Mouse (Mus musculus): ENCODE results near the gene Zg16.
"Not testable (repeated sequence)": the region's sequence is repeated elsewhere in the genome, so short reads cannot be mapped to it uniquely, and the experiment has no call there.

Gene Zg16

GRCm38 (mm10) chr7:127104560-127105332 lies 17.6 kb upstream of the Zg16 start:
- DNase-seq (ENCODE audit: low read depth, low spot score) = peak; percentile 86

GRCm38 (mm10) chr7:127103960-127104359 lies 16.8 kb upstream of the Zg16 start:
- DNase-seq (ENCODE audit: low read depth, low spot score) = no peak

DNA sequence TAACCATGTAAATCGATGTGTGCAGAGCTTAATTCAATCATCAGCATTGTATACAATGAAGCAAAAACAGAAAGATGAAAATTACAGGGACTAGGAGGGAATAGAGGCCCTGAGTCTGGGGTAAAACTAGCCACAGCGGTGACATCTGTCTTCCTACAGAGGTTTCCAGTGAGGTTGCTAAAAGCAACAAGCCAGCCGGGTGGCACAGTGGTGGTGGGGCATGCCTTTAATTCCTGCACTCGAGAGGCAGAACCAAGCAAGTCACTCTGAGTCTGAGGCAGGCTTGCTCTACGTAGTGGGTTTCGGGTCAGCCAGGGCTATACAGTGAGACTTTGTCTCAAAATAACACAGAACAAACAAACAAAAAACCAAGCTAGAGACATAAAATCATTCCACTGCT lies 15.0 kb upstream of the Zg16 start:
- no peak for DNase-seq (ENCODE audit: low read depth, low spot score)

DNA sequence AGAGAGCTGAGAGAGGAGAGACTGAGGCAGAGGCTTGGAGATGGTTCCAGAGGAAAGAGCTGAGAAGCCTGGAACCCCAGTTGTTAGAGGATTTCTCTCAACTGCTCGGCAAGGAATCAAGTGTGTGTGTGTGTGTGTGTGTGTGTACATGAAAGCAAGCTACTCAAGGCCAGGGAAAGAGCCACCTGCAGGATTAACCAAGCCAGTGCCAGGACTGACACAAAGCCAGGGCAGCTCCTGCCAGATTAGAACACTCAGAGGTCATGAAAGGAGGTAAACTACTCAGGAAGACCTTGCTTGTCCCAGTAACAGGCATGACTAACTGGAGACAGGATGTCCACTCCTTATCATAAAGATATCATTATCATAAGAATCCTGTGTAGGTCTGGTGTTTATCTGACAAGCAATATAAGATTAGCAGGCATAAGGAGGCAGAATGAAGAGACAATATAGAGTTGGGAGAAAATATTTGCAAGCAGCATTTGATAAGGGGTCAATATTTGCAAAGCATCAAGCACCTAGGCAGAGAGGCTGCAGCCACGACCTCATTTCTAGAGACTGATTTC lies 14.4 kb upstream of the Zg16 start:
- DNase-seq (ENCODE audit: low read depth, low spot score) = no peak

GRCm38 (mm10) chr7:127099528-127099927 lies 12.4 kb upstream of the Zg16 start:
- DNase-seq (ENCODE audit: low read depth, low spot score) = no peak

DNA sequence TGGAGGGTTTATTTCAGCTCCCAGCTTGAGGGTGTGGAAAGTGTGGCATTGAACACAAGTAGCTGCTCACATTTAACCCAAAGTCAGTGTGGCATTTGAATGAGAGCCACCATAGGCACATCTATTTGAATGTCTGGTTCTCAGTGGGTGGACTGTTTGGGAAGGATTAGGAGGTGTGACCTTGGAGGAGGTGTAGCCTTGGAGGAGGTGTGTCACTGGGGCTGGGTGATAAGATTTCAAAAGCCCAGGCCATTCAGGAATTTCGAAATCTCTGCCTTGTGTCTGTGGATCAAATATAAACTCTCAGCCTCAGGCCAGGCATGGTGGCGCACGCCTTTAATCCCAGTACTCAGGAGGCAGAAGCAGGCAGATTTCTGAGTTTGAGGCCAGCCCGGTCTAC lies 11.8 kb upstream of the Zg16 start:
- no peak for DNase-seq (ENCODE audit: low read depth, low spot score)

GRCm38 (mm10) chr7:127098521-127098920 lies 11.4 kb upstream of the Zg16 start:
- DNase-seq (ENCODE audit: low read depth, low spot score) = no peak

DNA sequence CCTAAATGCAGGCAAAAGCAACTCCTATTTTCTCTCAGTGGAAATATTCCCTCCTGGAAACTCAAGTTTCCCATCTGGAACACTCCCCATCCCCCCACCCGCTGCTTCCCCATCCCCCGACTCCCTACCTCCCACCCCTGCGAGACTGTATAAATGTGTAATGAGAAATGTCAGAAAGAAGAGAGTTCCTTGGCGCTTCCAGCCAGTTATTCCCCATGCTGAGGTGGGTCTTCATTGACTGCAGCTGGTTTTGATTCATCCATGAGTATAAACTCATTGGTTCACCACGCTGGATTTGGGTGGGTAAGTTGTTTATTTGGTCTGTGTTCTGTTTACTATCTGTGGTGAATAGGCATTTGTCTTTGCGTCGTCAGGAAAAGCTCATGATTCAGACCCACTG lies 9.3 kb upstream of the Zg16 start:
- DNase-seq (ENCODE audit: low read depth, low spot score) = no peak

DNA sequence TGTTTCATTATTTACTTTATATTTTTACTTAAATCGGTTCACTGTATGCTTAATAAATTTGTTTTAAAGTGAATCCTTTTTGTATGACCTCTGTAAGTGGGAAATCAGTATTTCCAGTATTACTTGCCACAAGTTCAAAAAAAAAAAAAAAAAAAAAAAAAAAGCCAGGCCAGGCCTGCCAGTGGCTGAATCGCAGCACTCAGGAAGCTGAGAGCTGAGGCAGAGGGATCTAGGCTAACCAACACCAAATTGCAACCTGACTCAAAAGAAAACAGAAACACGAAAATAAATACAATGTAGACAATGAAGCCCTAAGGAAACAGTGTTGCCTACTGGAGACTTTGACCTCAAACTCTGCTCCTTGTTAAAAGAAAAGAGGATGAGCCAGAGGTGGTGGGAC lies 6.8 kb upstream of the Zg16 start:
- no peak for DNase-seq (ENCODE audit: low read depth, low spot score)

- DNase-seq (ENCODE audit: low read depth, low spot score) = peak; percentile 78
Measured at GRCm38 (mm10) chr7:127091114-127091896, 4.2 kb upstream of the Zg16 start, which contains the start of gene AI467606. Gene AI467606, plus strand, starts transcription at chr7:127091359.

GRCm38 (mm10) chr7:127090154-127091113 lies 3.3 kb upstream of the Zg16 start:
- DNase-seq (ENCODE audit: low read depth, low spot score) = no peak

- DNase-seq (ENCODE audit: low read depth, low spot score) = no peak
Measured at GRCm38 (mm10) chr7:127088901-127089845, 2.0 kb upstream of the Zg16 start.

DNA sequence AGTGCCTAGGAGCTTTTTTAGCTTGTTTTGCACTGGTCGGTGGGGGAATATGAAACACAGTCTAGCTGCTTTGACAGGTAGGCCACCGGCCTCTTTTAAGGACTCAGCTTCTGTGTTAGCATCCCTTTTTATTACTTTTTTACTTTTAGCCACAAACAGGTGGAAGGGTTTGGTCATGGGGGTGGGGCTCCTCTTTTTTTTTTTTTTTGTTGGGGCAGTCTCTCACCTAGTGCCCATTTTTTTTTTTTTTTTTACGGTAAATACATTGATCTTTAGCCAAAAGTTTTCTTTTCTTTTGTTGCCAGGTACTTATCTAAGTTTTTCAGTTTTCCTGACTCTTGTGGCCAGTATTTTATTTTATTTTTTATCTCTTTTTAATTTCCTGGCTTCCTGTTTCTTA lies 955 bp upstream of the Zg16 start:
- no peak for DNase-seq (ENCODE audit: low read depth, low spot score)

GRCm38 (mm10) chr7:127085751-127086150 lies 1.4 kb downstream of the Zg16 start:
- DNase-seq (ENCODE audit: low read depth, low spot score) = not testable (repeated sequence)

GRCm38 (mm10) chr7:127084794-127085193 lies 2.3 kb downstream of the Zg16 start:
- no peak for DNase-seq (ENCODE audit: low read depth, low spot score)

DNA sequence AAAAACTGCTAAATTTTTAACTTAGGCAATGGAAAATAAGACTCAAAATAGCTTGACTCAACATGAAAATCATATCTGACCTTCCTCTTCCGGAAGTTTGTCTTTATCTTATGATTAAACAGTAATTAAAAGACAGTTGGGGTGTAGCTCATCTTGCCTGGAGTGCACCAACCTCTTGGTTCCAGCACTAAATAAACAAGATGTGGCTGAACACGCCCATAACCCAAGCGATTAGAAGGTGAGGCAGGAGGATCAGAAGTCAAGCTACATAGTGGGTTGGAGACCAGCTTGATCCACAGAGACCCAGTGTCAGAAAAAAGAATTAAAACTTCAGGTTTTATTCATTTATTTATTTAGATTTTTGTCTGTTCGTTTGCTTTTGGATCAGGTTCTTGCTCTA lies 3.4 kb downstream of the Zg16 start:
- DNase-seq (ENCODE audit: low read depth, low spot score) = no peak

DNA sequence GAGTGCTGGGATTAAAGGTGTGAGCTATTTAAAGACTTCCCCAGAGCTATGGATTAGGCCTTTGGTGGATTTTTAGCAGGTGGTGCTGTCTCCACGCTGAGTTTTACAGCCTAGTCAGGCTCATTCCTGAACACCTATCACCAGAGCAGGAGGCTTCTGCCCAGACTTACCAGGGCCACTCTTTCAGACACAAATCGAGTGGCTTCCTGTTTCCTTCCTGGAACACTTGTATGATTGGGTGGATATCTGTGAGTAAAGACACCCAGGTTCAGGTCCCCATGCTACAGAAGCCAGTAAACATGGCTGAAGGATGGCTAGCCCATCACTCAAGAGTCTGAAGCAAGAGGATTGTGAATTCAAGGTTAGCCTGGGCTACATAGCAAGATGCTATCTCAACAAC lies 4.1 kb downstream of the Zg16 start:
- no peak for DNase-seq (ENCODE audit: low read depth, low spot score)

GRCm38 (mm10) chr7:127082271-127082670 lies 4.9 kb downstream of the Zg16 start:
- no peak for DNase-seq (ENCODE audit: low read depth, low spot score)

- DNase-seq (ENCODE audit: low read depth, low spot score) = no peak
Measured at GRCm38 (mm10) chr7:127080045-127080444, 7.1 kb downstream of the Zg16 start.

DNA sequence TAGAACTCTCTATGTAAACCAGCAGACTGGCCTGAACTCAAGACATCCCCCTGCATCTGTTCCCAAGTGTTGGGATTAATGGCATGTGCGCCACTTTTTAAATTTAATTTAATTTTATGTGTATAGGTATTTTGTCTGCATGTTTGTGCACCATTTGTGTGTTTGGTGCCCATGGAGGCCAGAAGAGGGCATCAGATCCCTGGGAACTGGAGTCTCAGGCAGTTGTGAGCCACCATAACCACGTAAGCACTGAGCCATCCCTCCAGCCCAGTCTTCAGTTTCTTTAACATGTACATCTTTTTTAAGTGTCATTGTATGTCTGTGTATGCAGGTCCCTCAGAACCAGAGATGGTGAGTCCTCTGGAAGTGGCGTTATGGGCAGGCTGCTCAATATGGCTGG lies 9.4 kb downstream of the Zg16 start:
- no peak for DNase-seq (ENCODE audit: low read depth, low spot score)

All from WW6 (cell line).